Mouse (Mus musculus): ENCODE data around the gene Gucd1.
"Not testable (repeated sequence)": the region's sequence is repeated elsewhere in the genome, so short reads cannot be mapped to it uniquely, and the experiment has no call there.

The Gucd1 gene

GRCm38 (mm10) chr10:75517758-75518143, at the start of gene Gucd1:
Gucd1 (minus strand) TSS chr10:75517972.
- DNase-seq = peak; percentile 97 to 99

GRCm38 (mm10) chr10:75566765-75567164, 49.0 kb upstream of the Gucd1 start:
- not testable (repeated sequence) for DNase-seq

- no peak for DNase-seq
Observed at GRCm38 (mm10) chr10:75566321-75566720, 48.5 kb upstream of the Gucd1 start.

- DNase-seq = no peak
Observed at GRCm38 (mm10) chr10:75565906-75566305, 48.1 kb upstream of the Gucd1 start.

- no peak for DNase-seq
Observed at GRCm38 (mm10) chr10:75565436-75565835, 47.7 kb upstream of the Gucd1 start.

GRCm38 (mm10) chr10:75564687-75565265, 47.0 kb upstream of the Gucd1 start:
- DNase-seq = no peak

- DNase-seq = no peak
Observed at GRCm38 (mm10) chr10:75562596-75562995, 44.8 kb upstream of the Gucd1 start.

GRCm38 (mm10) chr10:75561071-75561654, 43.4 kb upstream of the Gucd1 start, which contains the start of gene Ggt1:
Ggt1 (plus strand) TSS chr10:75561604.
- DNase-seq = peak in 1 of 2 experiments; percentile 31

- no peak for DNase-seq
Observed at GRCm38 (mm10) chr10:75560549-75560899, 42.8 kb upstream of the Gucd1 start.

- DNase-seq = peak; percentile 73 to 82
Observed at GRCm38 (mm10) chr10:75559676-75560548, 42.1 kb upstream of the Gucd1 start, which contains the start of gene Lrrc75b. Lrrc75b (minus strand) TSS chr10:75560330.

GRCm38 (mm10) chr10:75559041-75559675, 41.4 kb upstream of the Gucd1 start:
- DNase-seq = peak in 1 of 2 experiments; percentile 53

- peak; percentile 75 to 79 for DNase-seq
Observed at GRCm38 (mm10) chr10:75558515-75558914, 40.7 kb upstream of the Gucd1 start.

- DNase-seq = peak; percentile 34 to 52
Observed at GRCm38 (mm10) chr10:75556026-75556425, 38.3 kb upstream of the Gucd1 start.

GRCm38 (mm10) chr10:75555557-75555956, 37.8 kb upstream of the Gucd1 start:
- DNase-seq = no peak

- DNase-seq = no peak
Observed at GRCm38 (mm10) chr10:75554090-75554489, 36.3 kb upstream of the Gucd1 start.

- DNase-seq = no peak
Observed at GRCm38 (mm10) chr10:75552701-75553450, 35.1 kb upstream of the Gucd1 start.

GRCm38 (mm10) chr10:75552106-75552505, 34.3 kb upstream of the Gucd1 start:
- no peak for DNase-seq

- DNase-seq = no peak
Observed at GRCm38 (mm10) chr10:75551175-75551574, 33.4 kb upstream of the Gucd1 start.

GRCm38 (mm10) chr10:75549886-75550285, 32.1 kb upstream of the Gucd1 start:
- no peak for DNase-seq

- no peak for DNase-seq
Observed at GRCm38 (mm10) chr10:75548486-75548885, 30.7 kb upstream of the Gucd1 start.

- DNase-seq = no peak
Observed at GRCm38 (mm10) chr10:75547901-75548300, 30.1 kb upstream of the Gucd1 start.

- no peak for DNase-seq
Observed at GRCm38 (mm10) chr10:75536123-75536522, 18.4 kb upstream of the Gucd1 start.

All from cerebellum, postnatal 36 days (tissue).